Comparison of ENCODE assay signal across 29 mouse cellular contexts in genomic region chr5:141625401-141625800, GRCm38 (mm10).
DNase-seq lines count a peak whose midpoint lies in the region; TF ChIP-seq lines count a peak whose summit lies in the region.
"Had no signal": no experiment of that assay in that cellular context is flagged by ENCODE, and none has a peak within 500 bp of the region (broad histone marks: within the 10 kb centered on the region; RNA-seq: fewer than 3 reads in every experiment).

No protein-coding gene starts in this region.

- DNase-seq in heart, adult 11 months, result peak; percentile 42
- no peak for DNase-seq in heart, postnatal 14 days
- DNase-seq in cerebellum, adult 11-12 months, result peak; percentile 39
- DNase-seq in cerebellum, adult 9-11 months, result peak; percentile 34
- no peak for DNase-seq in frontal cortex, postnatal 10 days (ENCODE audit: low spot score in 2 of 2)
- no peak for DNase-seq in gastrocnemius, adult 2 months
- no peak for DNase-seq in frontal cortex, postnatal 14 days (ENCODE audit: low spot score in 2 of 2)
- DNase-seq: adrenal gland, postnatal 14 days; gastrocnemius, postnatal 14 days; heart, adult 18-20 months; heart, postnatal 4 days; kidney, adult 18-20 months; kidney, postnatal 25 days; liver, embryonic 13.5 days; lung, adult 18-20 months; lung, postnatal 4 days; right cerebral cortex, adult 18-20 months; spleen, adult 18-20 months; thymus, adult 2 months; thymus, postnatal 36 days had no signal

- H3K4me3 ChIP-seq in gastrocnemius, adult 2 months, result no peak overlapping the region
- H3K4me3 ChIP-seq: kidney, embryonic 15.5 days; layer of hippocampus, adult 2 months; limb, embryonic 10.5 days; limb, embryonic 15.5 days; liver, embryonic 13.5 days; megakaryocyte, embryonic 14.5 days; midbrain, embryonic 12.5 days; myocyte; neural tube, embryonic 12.5 days had no signal

- intact Hi-C loops in heart, postnatal 14 days (cut with DNase I), result no loop called here
- intact Hi-C loops in gastrocnemius, adult 2 months (cut with DNase I), result no loop called here

- no peak overlapping the region for H3K27ac ChIP-seq in gastrocnemius, adult 2 months
- H3K27ac ChIP-seq: hindbrain, embryonic 14.5 days; kidney, embryonic 15.5 days; layer of hippocampus, adult 2 months; limb, embryonic 10.5 days; limb, embryonic 15.5 days; liver, embryonic 13.5 days; midbrain, embryonic 12.5 days; neural tube, embryonic 12.5 days had no signal

- no peak for TF ChIP-seq CTCF in gastrocnemius, adult 2 months (IDR thresholded peaks at IDR 0.05)

Comparison
In these comparisons a context has a peak if more than half of its experiments do, and no peak if none do; other contexts are left out.
1. DNase-seq: peak in heart, adult 11 months (single experiment), cerebellum, adult 11-12 months (single experiment) and cerebellum, adult 9-11 months (single experiment); none in heart, postnatal 14 days (0 of 2), frontal cortex, postnatal 10 days (0 of 2), gastrocnemius, adult 2 months (single experiment) and frontal cortex, postnatal 14 days (0 of 2).